Mouse (Mus musculus): Measurements from ENCODE around the gene Gm10282. TPM values are rescaled to one million over a fixed set of nuclear protein-coding genes. Genes with fewer than 3 reads are reported as not detected.

The Gm10282 gene
- total and polyA plus RNA-seq, 3 experiments = 11.7 to 133 TPM; not detected in 1

Other genes with a start within 250 kb of the Gm10282 start
- gene Olfr373, start 222.1 kb downstream of the Gm10282 start, total RNA-seq (2012; rRNA removed) = 0.04 TPM in 1 of 2 replicates, not detected in the other
- gene Olfr373, start 222.1 kb downstream of the Gm10282 start, polyA plus RNA-seq (2012; ENCODE audit: insufficient read depth in 1 of 2, insufficient read length in 2 of 2, low read depth in 1 of 2, low replicate concordance in 2 of 2, missing spikeins in 1 of 2) = 1 to 10 TPM in 1 of 2 experiments, not detected in 1; 1.0 TPM
- gene Olfr374, start 198.2 kb downstream of the Gm10282 start, total RNA-seq (2012; rRNA removed) = 0.08 TPM in 1 of 2 replicates, not detected in the other
- gene Olfr374, start 198.2 kb downstream of the Gm10282 start, polyA plus RNA-seq (2012; ENCODE audit: insufficient read depth in 1 of 2, insufficient read length in 2 of 2, low read depth in 1 of 2, low replicate concordance in 2 of 2, missing spikeins in 1 of 2) = under 1 TPM in 1 of 2 experiments, not detected in 1; 0.06 TPM
- 0.12 TPM in 1 of 2 replicates, not detected in the other for gene Tpm4, start 170.3 kb downstream of the Gm10282 start, total RNA-seq (2012; rRNA removed)
- under 1 TPM in 1 of 2 experiments, not detected in 1; 0.36 TPM for gene Tpm4, start 170.3 kb downstream of the Gm10282 start, polyA plus RNA-seq (2012; ENCODE audit: insufficient read depth in 1 of 2, insufficient read length in 2 of 2, low read depth in 1 of 2, low replicate concordance in 2 of 2, missing spikeins in 1 of 2)
- gene Rab8a, start 144.1 kb downstream of the Gm10282 start, total RNA-seq (2012; rRNA removed) = 95.2 and 97.4 TPM in 2 replicates
- gene Rab8a, start 144.1 kb downstream of the Gm10282 start, polyA plus RNA-seq (2012; ENCODE audit: insufficient read depth in 1 of 2, insufficient read length in 2 of 2, low read depth in 1 of 2, low replicate concordance in 2 of 2, missing spikeins in 1 of 2) = 100 to 1,000 TPM in 1 of 2 experiments, not detected in 1; 139 TPM
- gene Hsh2d, start 115.6 kb downstream of the Gm10282 start, total RNA-seq (2012; rRNA removed) = 0.04 TPM in 1 of 2 replicates, not detected in the other
- gene Hsh2d, start 115.6 kb downstream of the Gm10282 start, polyA plus RNA-seq (2012; ENCODE audit: insufficient read depth in 1 of 2, insufficient read length in 2 of 2, low read depth in 1 of 2, low replicate concordance in 2 of 2, missing spikeins in 1 of 2) = under 1 TPM in 1 of 2 experiments, not detected in 1; 0.13 TPM
- gene Cib3, start 92.4 kb downstream of the Gm10282 start, total RNA-seq (2012; rRNA removed) = not detected in 2 replicates
- gene Cib3, start 92.4 kb downstream of the Gm10282 start, polyA plus RNA-seq (2012; ENCODE audit: insufficient read depth in 1 of 2, insufficient read length in 2 of 2, low read depth in 1 of 2, low replicate concordance in 2 of 2, missing spikeins in 1 of 2) = not detected
- gene Gm11034, start 91.6 kb downstream of the Gm10282 start, total RNA-seq (2012; rRNA removed) = not detected in 2 replicates
- gene Gm11034, start 91.6 kb downstream of the Gm10282 start, polyA plus RNA-seq (2012; ENCODE audit: insufficient read depth in 1 of 2, insufficient read length in 2 of 2, low read depth in 1 of 2, low replicate concordance in 2 of 2, missing spikeins in 1 of 2) = not detected
- gene Fam32a, start 85.5 kb downstream of the Gm10282 start, total RNA-seq (2012; rRNA removed) = 42.2 and 45.5 TPM in 2 replicates
- 10 to 100 TPM in 1 of 2 experiments, not detected in 1; 45.9 TPM for gene Fam32a, start 85.5 kb downstream of the Gm10282 start, polyA plus RNA-seq (2012; ENCODE audit: insufficient read depth in 1 of 2, insufficient read length in 2 of 2, low read depth in 1 of 2, low replicate concordance in 2 of 2, missing spikeins in 1 of 2)
- 45.7 and 47.4 TPM in 2 replicates for gene Ap1m1, start 65.2 kb downstream of the Gm10282 start, total RNA-seq (2012; rRNA removed)
- gene Ap1m1, start 65.2 kb downstream of the Gm10282 start, polyA plus RNA-seq (2012; ENCODE audit: insufficient read depth in 1 of 2, insufficient read length in 2 of 2, low read depth in 1 of 2, low replicate concordance in 2 of 2, missing spikeins in 1 of 2) = 100 to 1,000 TPM in 1 of 2 experiments, not detected in 1; 117 TPM
- not detected in 2 replicates for gene Klf2, start 13.8 kb upstream of the Gm10282 start, total RNA-seq (2012; rRNA removed)
- not detected for gene Klf2, start 13.8 kb upstream of the Gm10282 start, polyA plus RNA-seq (2012; ENCODE audit: insufficient read depth in 1 of 2, insufficient read length in 2 of 2, low read depth in 1 of 2, low replicate concordance in 2 of 2, missing spikeins in 1 of 2)
- gene Eps15l1, start 116.2 kb upstream of the Gm10282 start, total RNA-seq (2012; rRNA removed) = 18.6 and 19.1 TPM in 2 replicates
- 10 to 100 TPM in 1 of 2 experiments, not detected in 1; 40.8 TPM for gene Eps15l1, start 116.2 kb upstream of the Gm10282 start, polyA plus RNA-seq (2012; ENCODE audit: insufficient read depth in 1 of 2, insufficient read length in 2 of 2, low read depth in 1 of 2, low replicate concordance in 2 of 2, missing spikeins in 1 of 2)
- gene Calr3, start 138.6 kb upstream of the Gm10282 start, total RNA-seq (2012; rRNA removed) = 3.9 and 4.0 TPM in 2 replicates
- gene Calr3, start 138.6 kb upstream of the Gm10282 start, polyA plus RNA-seq (2012; ENCODE audit: insufficient read depth in 1 of 2, insufficient read length in 2 of 2, low read depth in 1 of 2, low replicate concordance in 2 of 2, missing spikeins in 1 of 2) = 1 to 10 TPM in 1 of 2 experiments, not detected in 1; 2.7 TPM
- gene 1700030K09Rik, start 138.6 kb upstream of the Gm10282 start, total RNA-seq (2012; rRNA removed) = 8.4 and 9.2 TPM in 2 replicates
- 10 to 100 TPM in 1 of 2 experiments, not detected in 1; 10.3 TPM for gene 1700030K09Rik, start 138.6 kb upstream of the Gm10282 start, polyA plus RNA-seq (2012; ENCODE audit: insufficient read depth in 1 of 2, insufficient read length in 2 of 2, low read depth in 1 of 2, low replicate concordance in 2 of 2, missing spikeins in 1 of 2)
- 21.1 and 24.6 TPM in 2 replicates for gene Cherp, start 170.0 kb upstream of the Gm10282 start, total RNA-seq (2012; rRNA removed)
- gene Cherp, start 170.0 kb upstream of the Gm10282 start, polyA plus RNA-seq (2012; ENCODE audit: insufficient read depth in 1 of 2, insufficient read length in 2 of 2, low read depth in 1 of 2, low replicate concordance in 2 of 2, missing spikeins in 1 of 2) = 100 to 1,000 TPM in 1 of 2 experiments, 10 to 100 TPM in 1; 78.0 to 106 TPM
- gene Slc35e1, start 187.4 kb upstream of the Gm10282 start, total RNA-seq (2012; rRNA removed) = 24.4 and 31.7 TPM in 2 replicates
- gene Slc35e1, start 187.4 kb upstream of the Gm10282 start, polyA plus RNA-seq (2012; ENCODE audit: insufficient read depth in 1 of 2, insufficient read length in 2 of 2, low read depth in 1 of 2, low replicate concordance in 2 of 2, missing spikeins in 1 of 2) = 10 to 100 TPM in 1 of 2 experiments, not detected in 1; 30.4 TPM
- 14.1 and 15.0 TPM in 2 replicates for gene Med26, start 243.0 kb upstream of the Gm10282 start, total RNA-seq (2012; rRNA removed)
- 10 to 100 TPM in 1 of 2 experiments, not detected in 1; 28.3 TPM for gene Med26, start 243.0 kb upstream of the Gm10282 start, polyA plus RNA-seq (2012; ENCODE audit: insufficient read depth in 1 of 2, insufficient read length in 2 of 2, low read depth in 1 of 2, low replicate concordance in 2 of 2, missing spikeins in 1 of 2)